Comparison of ENCODE assay signal across 8 mouse cellular contexts in the genomic region with DNA sequence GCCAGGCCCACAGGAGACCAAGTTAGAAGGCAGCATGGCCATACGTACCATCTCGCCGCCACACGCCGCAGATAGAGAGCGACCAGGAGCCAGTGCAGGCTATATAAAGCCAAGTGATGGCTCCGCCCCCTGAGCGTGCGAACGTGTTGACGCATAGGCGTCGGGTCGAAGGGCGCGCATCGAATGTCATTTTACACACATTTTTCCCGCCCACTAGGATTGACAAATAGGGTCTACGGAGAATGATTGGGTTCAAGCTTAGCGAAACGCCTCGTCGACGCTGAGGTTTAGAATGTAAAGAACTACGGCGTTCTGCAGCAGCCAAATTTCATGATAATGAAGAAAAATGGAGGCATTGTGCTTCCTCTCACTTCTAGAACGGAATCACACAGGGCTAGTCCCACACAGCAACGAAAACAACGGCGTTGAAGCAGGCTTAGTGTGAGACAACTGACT. TPM values are rescaled to one million over a fixed set of nuclear protein-coding genes. Genes with fewer than 3 reads are reported as not detected.
DNase-seq lines count a peak whose midpoint lies in the region; ATAC-seq and TF ChIP-seq lines count a peak whose summit lies in the region.

No protein-coding gene starts in this region.

- peak overlapping the region; percentile 87 for H3K4me3 ChIP-seq in heart, embryonic 15.5 days
- H3K4me3 ChIP-seq in liver, embryonic 14.5 days (ENCODE audit: insufficient read depth in 1 of 2, low read depth in 2 of 2, low read length in 2 of 2) = peak overlapping the region; percentile 92 to 95
- peak overlapping the region; percentile 80 for H3K4me3 ChIP-seq in neural tube, embryonic 11.5 days (ENCODE audit: low read depth, low read length)
- H3K4me3 ChIP-seq in stomach, postnatal 0 days (ENCODE audit: low read depth, low read length) = peak overlapping the region; percentile 78

- peaks cover 39% of the 10 kb centered on the region for H3K36me3 ChIP-seq in heart, embryonic 15.5 days
- peaks cover 43% of the 10 kb centered on the region for H3K36me3 ChIP-seq in liver, embryonic 14.5 days (replicated peaks; ENCODE audit: control insufficient read depth, insufficient read depth, low read depth)
- peaks cover 17% of the 10 kb centered on the region for H3K36me3 ChIP-seq in neural tube, embryonic 11.5 days (ENCODE audit: control insufficient read depth, insufficient read depth, low read length)
- peaks cover 19% of the 10 kb centered on the region for H3K36me3 ChIP-seq in stomach, postnatal 0 days (ENCODE audit: control insufficient read depth, insufficient read depth, low read length)

- peak overlapping the region; percentile 77 for H3K4me2 ChIP-seq in heart, embryonic 15.5 days
- H3K4me2 ChIP-seq in liver, embryonic 14.5 days (ENCODE audit: low read depth) = peak overlapping the region; percentile 97
- H3K4me2 ChIP-seq in neural tube, embryonic 11.5 days (ENCODE audit: low read depth) = peak overlapping the region; percentile 88
- peak overlapping the region; percentile 72 for H3K4me2 ChIP-seq in stomach, postnatal 0 days (replicated peaks; ENCODE audit: low read depth)

- H3K9ac ChIP-seq in heart, embryonic 15.5 days = peak overlapping the region; percentile 86
- H3K9ac ChIP-seq in liver, embryonic 14.5 days (replicated peaks) = peak overlapping the region; percentile 97
- peak overlapping the region; percentile 87 for H3K9ac ChIP-seq in neural tube, embryonic 11.5 days (ENCODE audit: low read length)
- H3K9ac ChIP-seq in stomach, postnatal 0 days (ENCODE audit: low read length) = peak overlapping the region; percentile 93

- peak; percentile 92 for ATAC-seq in CD4-positive, CD25-positive, alpha-beta regulatory T cell, adult 4 months
- ATAC-seq in heart, embryonic 15.5 days (replicated peaks; ENCODE audit: insufficient number of reproducible peaks, insufficient read depth, low FRiP score, low read depth) = peak; percentile 93
- peak; percentile 85 for ATAC-seq in liver, embryonic 14.5 days (ENCODE audit: insufficient read depth)
- ATAC-seq in neural tube, embryonic 11.5 days (ENCODE audit: insufficient read depth, low FRiP score, low TSS enrichment) = peak; percentile 95
- peak; percentile 95 for ATAC-seq in stomach, postnatal 0 days (ENCODE audit: low FRiP score, low TSS enrichment)

- peaks cover 42% of the 10 kb centered on the region for H3K4me1 ChIP-seq in heart, embryonic 15.5 days (replicated peaks)
- H3K4me1 ChIP-seq in liver, embryonic 14.5 days (replicated peaks; ENCODE audit: control insufficient read depth in 2 of 2, insufficient read depth in 2 of 2, low read length in 1 of 2) = peaks cover 25 to 33% of the 10 kb centered on the region in 2 experiments
- peaks cover 10% of the 10 kb centered on the region; the same call in 1 of the 2 replicates for H3K4me1 ChIP-seq in neural tube, embryonic 11.5 days (ENCODE audit: control insufficient read depth, insufficient read depth, low read length)
- H3K4me1 ChIP-seq in stomach, postnatal 0 days (replicated peaks; ENCODE audit: control insufficient read depth, insufficient read depth) = no peaks in the 10 kb centered on the region

- no peaks in the 10 kb centered on the region for H3K27me3 ChIP-seq in heart, embryonic 15.5 days
- no peaks in the 10 kb centered on the region for H3K27me3 ChIP-seq in liver, embryonic 14.5 days (ENCODE audit: control insufficient read depth, insufficient read depth, low read length)
- no peaks in the 10 kb centered on the region for H3K27me3 ChIP-seq in neural tube, embryonic 11.5 days (ENCODE audit: control insufficient read depth, insufficient read depth, low read length)
- H3K27me3 ChIP-seq in stomach, postnatal 0 days (ENCODE audit: control insufficient read depth, insufficient read depth, low read length) = no peaks in the 10 kb centered on the region

- H3K27ac ChIP-seq in heart, embryonic 15.5 days = peak overlapping the region; percentile 95
- peak overlapping the region; percentile 93 for H3K27ac ChIP-seq in liver, embryonic 14.5 days
- H3K27ac ChIP-seq in neural tube, embryonic 11.5 days (ENCODE audit: low read depth, low read length) = peak overlapping the region; percentile 79
- H3K27ac ChIP-seq in stomach, postnatal 0 days (replicated peaks) = peak overlapping the region; percentile 95

- under 1% methylated on average over 30 of the region's 30 CpGs for whole genome bisulfite sequencing in heart, embryonic 15.5 days
- WGBS in liver, embryonic 14.5 days (ENCODE audit: insufficient replicate concordance) = under 1% methylated on average over 30 of the region's 30 CpGs
- under 1% methylated on average over 30 of the region's 30 CpGs for WGBS in neural tube, embryonic 11.5 days
- under 1% methylated on average over 30 of the region's 30 CpGs for WGBS in stomach, postnatal 0 days

- H3K9me3 ChIP-seq in heart, embryonic 15.5 days (replicated peaks) = no peaks in the 10 kb centered on the region
- peaks cover 4% of the 10 kb centered on the region for H3K9me3 ChIP-seq in liver, embryonic 14.5 days (ENCODE audit: control insufficient read depth, low read length)
- no peaks in the 10 kb centered on the region for H3K9me3 ChIP-seq in neural tube, embryonic 11.5 days (ENCODE audit: control insufficient read depth, low read length)
- H3K9me3 ChIP-seq in stomach, postnatal 0 days (ENCODE audit: control insufficient read depth, low read length) = no peaks in the 10 kb centered on the region

- TF ChIP-seq CTCF in liver, embryonic 14.5 days (IDR thresholded peaks at IDR 0.05; ENCODE audit: low read depth) = peak; percentile 61
- peak; percentile 54 for TF ChIP-seq CTCF in stomach, postnatal 0 days (IDR thresholded peaks at IDR 0.05; ENCODE audit: low read depth)

- TF ChIP-seq EP300 in liver, embryonic 14.5 days (IDR thresholded peaks at IDR 0.05; ENCODE audit: low read depth) = peak; percentile 76
- no peak for TF ChIP-seq EP300 in stomach, postnatal 0 days (optimal IDR thresholded peaks at IDR 0.05)

- peak; percentile 99 for DNase-seq in c-Kit-negative CD71-positive TER-119-positive erythroid progenitor cells, embryonic 14.5 days (ENCODE audit: low read depth, low spot score)
- peak; percentile 98 for DNase-seq in fibroblast of lung, adult 2 months (ENCODE audit: low read depth)
- peak; percentile 98 to 99 for DNase-seq in kidney, postnatal 25 days
- DNase-seq in liver, embryonic 14.5 days (ENCODE audit: low read depth in 3 of 3, low spot score in 3 of 3) = peak; percentile 98 to 99 (median 99)
- peak; percentile 98 for DNase-seq in neural tube, embryonic 11.5 days (ENCODE audit: low spot score)
- peak; percentile 99 for DNase-seq in stomach, postnatal 0 days (ENCODE audit: low spot score)

RNA-seq across cellular contexts. Expression of a gene that starts 7.8 kb away (rescaled TPM):
- under 1 TPM; 0.86 to 0.94 TPM for polyA plus RNA-seq in CD4-positive, CD25-positive, alpha-beta regulatory T cell, adult 4 months (2017; shearing (Covaris generic))
- 38.0 and 42.9 TPM in 2 replicates for polyA plus RNA-seq in heart, embryonic 15.5 days (2015; fragmentation: Nextera tagmentation; extraction: Ambion mirVana)
- 10.4 and 12.0 TPM in 2 replicates for polyA plus RNA-seq in liver, embryonic 14.5 days (2012; rRNA removed)
- polyA plus RNA-seq in liver, embryonic 14.5 days (2014; fragmentation: Nextera tagmentation; extraction: Ambion mirVana) = 14.4 and 17.3 TPM in 2 replicates
- 8.7 TPM in 2 replicates for polyA plus RNA-seq in neural tube, embryonic 11.5 days (2014; fragmentation: Nextera tagmentation; extraction: Ambion mirVana)
- 53.7 TPM in 2 replicates for polyA plus RNA-seq in stomach, postnatal 0 days (2015; fragmentation: Nextera tagmentation; extraction: Ambion mirVana)

RNA-seq across cellular contexts. Expression of a gene that starts 8.4 kb away (rescaled TPM):
- 1,000 to 10,000 TPM; 3,782 to 4,433 TPM for polyA plus RNA-seq in CD4-positive, CD25-positive, alpha-beta regulatory T cell, adult 4 months (2017; shearing (Covaris generic))
- polyA plus RNA-seq in heart, embryonic 15.5 days (2015; fragmentation: Nextera tagmentation; extraction: Ambion mirVana) = 565 and 609 TPM in 2 replicates
- 530 and 765 TPM in 2 replicates for polyA plus RNA-seq in liver, embryonic 14.5 days (2012; rRNA removed)
- 774 and 804 TPM in 2 replicates for polyA plus RNA-seq in liver, embryonic 14.5 days (2014; fragmentation: Nextera tagmentation; extraction: Ambion mirVana)
- polyA plus RNA-seq in neural tube, embryonic 11.5 days (2014; fragmentation: Nextera tagmentation; extraction: Ambion mirVana) = 1,003 and 1,056 TPM in 2 replicates
- 706 and 736 TPM in 2 replicates for polyA plus RNA-seq in stomach, postnatal 0 days (2015; fragmentation: Nextera tagmentation; extraction: Ambion mirVana)

RNA-seq across cellular contexts. Expression of a gene that starts 49.6 kb away (rescaled TPM):
- polyA plus RNA-seq in CD4-positive, CD25-positive, alpha-beta regulatory T cell, adult 4 months (2017; shearing (Covaris generic)) = 10 to 100 TPM; 12.0 to 39.6 TPM
- polyA plus RNA-seq in heart, embryonic 15.5 days (2015; fragmentation: Nextera tagmentation; extraction: Ambion mirVana) = 25.0 and 33.6 TPM in 2 replicates
- 11.2 and 11.9 TPM in 2 replicates for polyA plus RNA-seq in liver, embryonic 14.5 days (2012; rRNA removed)
- 9.4 and 10.8 TPM in 2 replicates for polyA plus RNA-seq in liver, embryonic 14.5 days (2014; fragmentation: Nextera tagmentation; extraction: Ambion mirVana)
- polyA plus RNA-seq in neural tube, embryonic 11.5 days (2014; fragmentation: Nextera tagmentation; extraction: Ambion mirVana) = 35.7 and 36.0 TPM in 2 replicates
- 16.3 and 16.5 TPM in 2 replicates for polyA plus RNA-seq in stomach, postnatal 0 days (2015; fragmentation: Nextera tagmentation; extraction: Ambion mirVana)

Comparison
In these comparisons a context has a peak if more than half of its experiments do, and no peak if none do; other contexts are left out.
1. Peak in every context shown above with its lines: DNase-seq, ATAC-seq, H3K4me3 ChIP-seq and H3K27ac ChIP-seq.